Mouse (Mus musculus): ENCODE results near the gene Grik5. TPM values are rescaled to one million over a fixed set of nuclear protein-coding genes. Genes with fewer than 3 reads are reported as not detected.

The Grik5 gene
- polyA plus RNA-seq, 1 experiment = 17.7 TPM

GRCm38 (mm10) chr7:24990478-24990877, 81.7 kb downstream of the Grik5 start:
- 79% methylated on average over 8 of the region's 8 CpGs for WGBS
- Histone ChIP-seq H3K4me1 (ENCODE audit: control insufficient read depth, insufficient read depth, insufficient read length, low read length) (no peaks in the 10 kb centered on the region), H3K27me3 (ENCODE audit: control insufficient read depth, insufficient read depth, low read length) (no peaks in the 10 kb centered on the region), H3K27ac (ENCODE audit: insufficient read depth, low read depth, low read length) (no peak overlapping the region), H3K36me3 (ENCODE audit: control insufficient read depth, insufficient read depth, low read length) (no peaks in the 10 kb centered on the region), H3K4me3 (ENCODE audit: low read depth, low read length) (no peak overlapping the region)
- no peak for TF ChIP-seq CTCF (IDR thresholded peaks at IDR 0.05; ENCODE audit: extremely low read depth, insufficient read length, insufficient replicate concordance, low read depth, low read length)
- no peak for TF ChIP-seq POLR2A (IDR thresholded peaks at IDR 0.05; ENCODE audit: low read depth, low read length)

GRCm38 (mm10) chr7:24987941-24988340, 84.2 kb downstream of the Grik5 start:
- no peaks in the 10 kb centered on the region for H3K27me3 ChIP-seq (ENCODE audit: control insufficient read depth, insufficient read depth, low read length)
- no peaks in the 10 kb centered on the region for H3K4me1 ChIP-seq (ENCODE audit: control insufficient read depth, insufficient read depth, insufficient read length, low read length)
- no peaks in the 10 kb centered on the region for H3K36me3 ChIP-seq (ENCODE audit: control insufficient read depth, insufficient read depth, low read length)
- TF ChIP-seq CTCF (IDR thresholded peaks at IDR 0.05; ENCODE audit: extremely low read depth, insufficient read length, insufficient replicate concordance, low read depth, low read length) = no peak
- TF ChIP-seq POLR2A (IDR thresholded peaks at IDR 0.05; ENCODE audit: low read depth, low read length) = no peak
- 69% methylated on average over 14 of the region's 14 CpGs for WGBS
- no peak overlapping the region for H3K27ac ChIP-seq (ENCODE audit: insufficient read depth, low read depth, low read length)
- H3K4me3 ChIP-seq (ENCODE audit: low read depth, low read length) = no peak overlapping the region

GRCm38 (mm10) chr7:24985799-24986198, 86.3 kb downstream of the Grik5 start:
- no peak overlapping the region for H3K27ac ChIP-seq (ENCODE audit: insufficient read depth, low read depth, low read length)
- H3K27me3 ChIP-seq (ENCODE audit: control insufficient read depth, insufficient read depth, low read length) = no peaks in the 10 kb centered on the region
- H3K4me1 ChIP-seq (ENCODE audit: control insufficient read depth, insufficient read depth, insufficient read length, low read length) = no peaks in the 10 kb centered on the region
- 68% methylated on average over 5 of the region's 5 CpGs for whole genome bisulfite sequencing
- no peak for TF ChIP-seq CTCF (IDR thresholded peaks at IDR 0.05; ENCODE audit: extremely low read depth, insufficient read length, insufficient replicate concordance, low read depth, low read length)
- H3K4me3 ChIP-seq (ENCODE audit: low read depth, low read length) = no peak overlapping the region
- H3K36me3 ChIP-seq (ENCODE audit: control insufficient read depth, insufficient read depth, low read length) = no peaks in the 10 kb centered on the region

GRCm38 (mm10) chr7:24984307-24984706, 87.8 kb downstream of the Grik5 start:
- no peaks in the 10 kb centered on the region for H3K36me3 ChIP-seq (ENCODE audit: control insufficient read depth, insufficient read depth, low read length)
- no peak overlapping the region for H3K27ac ChIP-seq (ENCODE audit: insufficient read depth, low read depth, low read length)
- no peak overlapping the region for H3K4me3 ChIP-seq (ENCODE audit: low read depth, low read length)
- TF ChIP-seq CTCF (IDR thresholded peaks at IDR 0.05; ENCODE audit: extremely low read depth, insufficient read length, insufficient replicate concordance, low read depth, low read length) (no peak), POLR2A (IDR thresholded peaks at IDR 0.05; ENCODE audit: low read depth, low read length) (no peak)
- H3K4me1 ChIP-seq (ENCODE audit: control insufficient read depth, insufficient read depth, insufficient read length, low read length) = no peaks in the 10 kb centered on the region
- WGBS = 89% methylated on average over 2 of the region's 2 CpGs
- no peaks in the 10 kb centered on the region for H3K27me3 ChIP-seq (ENCODE audit: control insufficient read depth, insufficient read depth, low read length)

GRCm38 (mm10) chr7:24983396-24983795, 88.8 kb downstream of the Grik5 start:
- no peaks in the 10 kb centered on the region for H3K36me3 ChIP-seq (ENCODE audit: control insufficient read depth, insufficient read depth, low read length)
- H3K27ac ChIP-seq (ENCODE audit: insufficient read depth, low read depth, low read length) = no peak overlapping the region
- no peak for TF ChIP-seq POLR2A (IDR thresholded peaks at IDR 0.05; ENCODE audit: low read depth, low read length)
- no peak for TF ChIP-seq CTCF (IDR thresholded peaks at IDR 0.05; ENCODE audit: extremely low read depth, insufficient read length, insufficient replicate concordance, low read depth, low read length)
- H3K27me3 ChIP-seq (ENCODE audit: control insufficient read depth, insufficient read depth, low read length) = no peaks in the 10 kb centered on the region
- H3K4me3 ChIP-seq (ENCODE audit: low read depth, low read length) = no peak overlapping the region
- WGBS = 67% methylated on average over 5 of the region's 5 CpGs
- no peaks in the 10 kb centered on the region for H3K4me1 ChIP-seq (ENCODE audit: control insufficient read depth, insufficient read depth, insufficient read length, low read length)

- WGBS = 78% methylated on average over 7 of the region's 7 CpGs
- no peak overlapping the region for H3K27ac ChIP-seq (ENCODE audit: insufficient read depth, low read depth, low read length)
Measured at GRCm38 (mm10) chr7:24980439-24980838, 91.7 kb downstream of the Grik5 start.

GRCm38 (mm10) chr7:24978781-24979180, 93.4 kb downstream of the Grik5 start:
- Histone ChIP-seq H3K36me3 (ENCODE audit: control insufficient read depth, insufficient read depth, low read length) (no peaks in the 10 kb centered on the region), H3K4me3 (ENCODE audit: low read depth, low read length) (no peak overlapping the region), H3K27ac (ENCODE audit: insufficient read depth, low read depth, low read length) (no peak overlapping the region), H3K4me1 (ENCODE audit: control insufficient read depth, insufficient read depth, insufficient read length, low read length) (no peaks in the 10 kb centered on the region), H3K27me3 (ENCODE audit: control insufficient read depth, insufficient read depth, low read length) (no peaks in the 10 kb centered on the region)
- 77% methylated on average over 7 of the region's 7 CpGs for whole genome bisulfite sequencing
- TF ChIP-seq POLR2A (IDR thresholded peaks at IDR 0.05; ENCODE audit: low read depth, low read length) = no peak
- no peak for TF ChIP-seq CTCF (IDR thresholded peaks at IDR 0.05; ENCODE audit: extremely low read depth, insufficient read length, insufficient replicate concordance, low read depth, low read length)

More at GRCm38 (mm10) chr7:24980439-24980838, 91.7 kb downstream of the Grik5 start:
- Histone ChIP-seq H3K27me3 (ENCODE audit: control insufficient read depth, insufficient read depth, low read length) (no peaks in the 10 kb centered on the region), H3K4me1 (ENCODE audit: control insufficient read depth, insufficient read depth, insufficient read length, low read length) (no peaks in the 10 kb centered on the region), H3K4me3 (ENCODE audit: low read depth, low read length) (no peak overlapping the region), H3K36me3 (ENCODE audit: control insufficient read depth, insufficient read depth, low read length) (no peaks in the 10 kb centered on the region)
- no peak for TF ChIP-seq CTCF (IDR thresholded peaks at IDR 0.05; ENCODE audit: extremely low read depth, insufficient read length, insufficient replicate concordance, low read depth, low read length)
- TF ChIP-seq POLR2A (IDR thresholded peaks at IDR 0.05; ENCODE audit: low read depth, low read length) = no peak

Data from small intestine, adult 2 months (tissue).